39 mouse cellular contexts compared by ENCODE assay signal in genomic region chr1:30951795-30952194, GRCm38 (mm10). TPM values are rescaled to one million over a fixed set of nuclear protein-coding genes. Genes with fewer than 3 reads are reported as not detected.
"Had no signal": no experiment of that assay in that cellular context is flagged by ENCODE, and none has a peak within 500 bp of the region (broad histone marks: within the 10 kb centered on the region; RNA-seq: fewer than 3 reads in every experiment).

No protein-coding gene starts in this region.

- H3K27me3 ChIP-seq: heart, embryonic 12.5 days; hindbrain, embryonic 12.5 days; intestine, embryonic 15.5 days; limb, embryonic 13.5 days; limb, embryonic 15.5 days had no signal

- H3K4me1 ChIP-seq: intestine, embryonic 15.5 days had no signal

- H3K27ac ChIP-seq: gastrocnemius, adult 2 months; heart, embryonic 10.5 days; hindbrain, embryonic 10.5 days; hindbrain, embryonic 12.5 days; hindbrain, embryonic 14.5 days; intestine, embryonic 15.5 days; layer of hippocampus, adult 2 months; limb, embryonic 13.5 days; limb, embryonic 15.5 days had no signal

- H3K9me3 ChIP-seq: heart, embryonic 10.5 days; heart, embryonic 12.5 days; hindbrain, embryonic 10.5 days; hindbrain, embryonic 12.5 days; intestine, embryonic 15.5 days; limb, embryonic 13.5 days; limb, embryonic 15.5 days had no signal

- H3K4me2 ChIP-seq: heart, embryonic 12.5 days; hindbrain, embryonic 12.5 days; hindbrain, embryonic 14.5 days; intestine, embryonic 15.5 days; limb, embryonic 13.5 days; limb, embryonic 15.5 days had no signal

- ATAC-seq: hindbrain, embryonic 16.5 days; inflammation-experienced regulatory T-cells, adult 6 months; intestine, embryonic 15.5 days had no signal

- H3K9ac ChIP-seq: heart, embryonic 12.5 days; hindbrain, embryonic 12.5 days; hindbrain, embryonic 14.5 days; intestine, embryonic 15.5 days; limb, embryonic 13.5 days; limb, embryonic 15.5 days had no signal

- H3K4me3 ChIP-seq: gastrocnemius, adult 2 months; heart, embryonic 10.5 days; heart, embryonic 12.5 days; hindbrain, embryonic 10.5 days; hindbrain, embryonic 12.5 days; intestine, embryonic 15.5 days; layer of hippocampus, adult 2 months; limb, embryonic 13.5 days; limb, embryonic 15.5 days had no signal

- H3K36me3 ChIP-seq: heart, embryonic 10.5 days; heart, embryonic 12.5 days; hindbrain, embryonic 10.5 days; hindbrain, embryonic 12.5 days; intestine, embryonic 15.5 days; limb, embryonic 13.5 days; limb, embryonic 15.5 days had no signal

- DNase-seq: gastrocnemius, adult 2 months; gastrocnemius, postnatal 10 days; gastrocnemius, postnatal 25 days; heart, adult 18-20 months; heart, postnatal 10 days; heart, postnatal 4 days; kidney, adult 18-20 months; kidney, adult 8-10 months; kidney, postnatal 10 days; kidney, postnatal 25 days; kidney, postnatal 4 days; layer of hippocampus, postnatal 36 days; left cerebral cortex, postnatal 4 days had no signal

RNA-seq across cellular contexts. Expression of gene AC153137.1, which starts 26.0 kb away (rescaled TPM):
- total RNA-seq: gastrocnemius, adult 2 months; gastrocnemius, postnatal 10 days; gastrocnemius, postnatal 25 days; gastrocnemius, postnatal 4 days; granulocyte monocyte progenitor cell, adult 5-6 weeks; heart, adult 18-20 months; heart, adult 8-10 months; heart, postnatal 10 days; heart, postnatal 25 days; heart, postnatal 4 days; layer of hippocampus, adult 2 months; layer of hippocampus, postnatal 10 days; layer of hippocampus, postnatal 36 days; left cerebral cortex, adult 18-20 months; left cerebral cortex, adult 8-10 months; left cerebral cortex, postnatal 10 days; left cerebral cortex, postnatal 25 days; left cerebral cortex, postnatal 4 days had no signal
- polyA plus RNA-seq: frontal cortex, adult 2 months; heart, embryonic 10.5 days; heart, embryonic 12.5 days; heart, embryonic 14.5 days; heart, embryonic 16.5 days; hindbrain, embryonic 10.5 days; hindbrain, embryonic 12.5 days; hindbrain, embryonic 14.5 days; hindbrain, embryonic 16.5 days; inflammation-experienced regulatory T-cells, adult 6 months; intestine, embryonic 15.5 days; kidney, embryonic 14.5 days; kidney, embryonic 16.5 days; limb, embryonic 11.5 days; limb, embryonic 13.5 days; limb, embryonic 15.5 days had no signal
